Mouse (Mus musculus) adrenal gland, postnatal 10 days (tissue): ENCODE measurements around the gene Ubap1. TPM values are rescaled to one million over a fixed set of nuclear protein-coding genes. Genes with fewer than 3 reads are reported as not detected.

ENCODE experiments used
- DNase-seq: peaks from one replicate; pipeline ENCODE4 v3.0.0; 2021; ENCODE audit warnings: mixed read lengths
- total RNA-seq, 2 experiments: library from RNA; stranded (reverse); gene quantifications; 2 replicates each; pipeline ENCODE4 v1.2.3; 2021

Gene Ubap1
- total RNA-seq, 2 experiments from 2014 or later = 40.7 to 50.5 TPM

DNA sequence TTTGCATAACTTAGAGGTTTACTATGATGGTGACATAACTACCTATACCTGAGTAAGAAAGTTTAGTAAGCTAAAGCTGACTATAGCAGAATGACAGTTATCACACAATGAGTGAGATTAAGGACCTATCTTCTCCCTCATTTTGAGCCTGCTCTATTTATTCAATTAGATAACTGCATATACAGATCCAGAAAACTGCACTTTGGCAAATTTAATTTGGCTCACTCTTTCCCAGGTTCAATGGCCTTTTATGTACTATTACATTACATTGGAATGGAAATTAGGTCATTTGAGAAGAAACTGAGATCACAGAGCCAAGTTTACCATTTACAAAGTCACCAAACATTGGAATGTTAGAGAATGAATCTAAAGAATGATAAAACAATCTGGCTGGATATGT is 68.2 kb downstream of the Ubap1 start:
- DNase-seq = no peak

DNA sequence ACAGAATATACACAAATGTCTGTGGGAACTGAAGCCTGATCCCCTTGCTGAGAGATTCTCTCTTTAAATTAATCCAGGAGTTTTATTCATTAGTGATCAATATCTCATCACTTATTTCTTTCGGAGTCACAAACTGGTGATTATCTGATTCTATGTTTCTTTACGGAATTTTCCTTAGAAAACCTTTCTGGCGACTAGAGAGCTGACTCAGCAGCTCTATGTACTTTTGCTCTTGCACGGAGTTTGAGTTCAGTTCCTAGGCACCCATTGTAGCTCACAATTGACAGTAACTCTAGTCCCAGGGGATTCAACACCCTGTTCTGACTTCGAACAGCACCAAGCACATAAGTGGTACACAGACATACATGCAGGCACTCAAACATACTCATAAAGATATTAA is 90.1 kb downstream of the Ubap1 start:
- DNase-seq = no peak

Other genes with a start within 250 kb of the Ubap1 start
- gene Nol6, start 224.5 kb upstream of the Ubap1 start, total RNA-seq = 10 to 100 TPM; 35.7 to 41.3 TPM
- 100 to 1,000 TPM; 105 to 107 TPM for gene Ube2r2, start 213.3 kb upstream of the Ubap1 start, total RNA-seq
- 10 to 100 TPM; 39.0 to 46.7 TPM for gene Ubap2, start 73.9 kb upstream of the Ubap1 start, total RNA-seq
- gene Dcaf12, start 34.1 kb upstream of the Ubap1 start, total RNA-seq = 10 to 100 TPM; 47.2 to 51.8 TPM
- 1 to 10 TPM; 2.8 to 4.5 TPM for gene Kif24, start 115.9 kb downstream of the Ubap1 start, total RNA-seq
- 10 to 100 TPM; 30.2 to 30.9 TPM for gene Nudt2, start 116.2 kb downstream of the Ubap1 start, total RNA-seq
- 10 to 100 TPM; 13.3 to 17.4 TPM for gene AI464131, start 154.1 kb downstream of the Ubap1 start, total RNA-seq
- under 1 TPM in 1 of 2 experiments, not detected in 1; 0.45 TPM for gene 1110017D15Rik, start 168.3 kb downstream of the Ubap1 start, total RNA-seq
- gene Fam219a, start 220.5 kb downstream of the Ubap1 start, total RNA-seq = 10 to 100 TPM; 18.8 to 23.5 TPM
- gene Dnaic1, start 220.8 kb downstream of the Ubap1 start, total RNA-seq = 1 to 10 TPM; 3.3 to 3.5 TPM